Mouse (Mus musculus) embryonic fibroblast, embryonic 13.5 days (primary cell): Measurements from ENCODE around the gene Mdfi.

Experiments
- CTCF ChIP-seq: IDR thresholded peaks from 2 replicates; pipeline ENCODE4 v1.5.1; 2011; ENCODE audit warnings: mild to moderate bottlenecking, control low read depth, low read length, moderate library complexity, borderline replicate concordance; ENCODE audit not compliant: insufficient read depth
- POLR2A ChIP-seq: IDR thresholded peaks from 2 replicates; pipeline ENCODE4 v1.6.1; 2011; ENCODE audit warnings: low read depth, mild to moderate bottlenecking, control low read depth, low read length, moderate library complexity

- TF ChIP-seq POLR2A (no peak), CTCF (no peak)
Measured at GRCm38 (mm10) chr17:47802806-47803205, 31.7 kb downstream of the Mdfi start.
